Mouse (Mus musculus): Measurements from ENCODE around the gene Cacng7. TPM values are rescaled to one million over a fixed set of nuclear protein-coding genes. Genes with fewer than 3 reads are reported as not detected.

The Cacng7 gene
- polyA plus RNA-seq, 1 experiment from 2014 or later = 3.4 TPM

DNA sequence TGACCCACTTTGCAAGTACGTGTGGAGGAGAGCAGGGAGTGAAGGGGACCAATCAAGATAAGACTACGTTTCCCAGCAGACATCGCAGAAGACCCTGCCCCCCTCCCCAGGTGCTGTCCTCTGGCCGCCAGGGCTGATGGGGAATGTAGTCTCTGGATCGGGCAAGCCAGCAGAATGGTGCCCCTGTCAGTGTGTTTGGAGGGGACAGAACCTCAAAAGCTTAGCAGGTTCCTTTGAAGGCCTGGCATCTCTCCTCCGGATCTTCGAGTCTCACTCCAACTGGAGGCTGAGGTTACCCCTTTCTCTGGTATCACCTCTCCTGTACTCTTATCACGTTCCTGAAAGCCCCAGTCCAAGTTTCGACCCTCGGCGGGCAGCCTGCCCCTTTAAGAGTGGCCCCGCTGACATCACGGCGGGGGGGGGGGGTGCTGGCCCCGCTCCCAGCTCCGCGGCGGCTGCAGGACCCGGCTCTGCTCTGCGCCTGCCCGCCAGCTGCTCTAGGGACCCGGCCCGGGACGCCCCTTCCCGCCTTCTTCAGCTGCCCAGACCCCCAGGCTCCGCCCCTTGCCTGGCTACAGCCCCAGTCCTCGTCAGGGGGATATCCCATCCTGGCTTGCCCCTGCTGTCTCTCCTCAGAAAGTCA lies 1.1 kb upstream of the Cacng7 start:
- Histone ChIP-seq H3K4me1 (peaks cover 25% of the 10 kb centered on the region), H3K4me3 (peak overlapping the region; percentile 85), H3K27ac (replicated peaks) (peak overlapping the region; percentile 90), H3K4me2 (replicated peaks) (peak overlapping the region; percentile 84), H3K27me3 (no peaks in the 10 kb centered on the region), H3K9ac (replicated peaks) (peak overlapping the region; percentile 78), H3K36me3 (no peaks in the 10 kb centered on the region), H3K9me3 (no peaks in the 10 kb centered on the region)
- peak; percentile 92 for ATAC-seq (replicated peaks)
- under 1% methylated on average over 23 of the region's 27 CpGs for WGBS

DNA sequence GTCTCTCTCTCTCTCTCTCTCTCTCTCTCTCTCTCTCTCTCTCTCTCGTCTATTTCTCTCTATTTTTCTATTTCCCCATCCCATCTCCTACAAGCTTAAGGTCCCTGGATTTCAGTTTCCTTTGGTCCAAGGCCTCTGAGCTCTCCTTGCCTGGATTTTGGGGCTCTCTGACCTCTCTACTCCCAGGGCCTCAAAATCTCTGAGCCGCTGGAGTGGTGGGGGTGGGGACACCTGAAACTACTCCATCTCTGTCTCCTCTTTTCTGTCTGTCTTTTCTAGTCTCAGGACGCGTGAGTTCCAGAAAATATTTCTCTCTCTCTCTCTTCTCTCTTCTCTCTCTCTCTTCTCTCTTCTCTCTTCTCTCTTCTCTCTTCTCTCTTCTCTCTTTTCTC lies 535 bp upstream of the Cacng7 start:
- Histone ChIP-seq H3K4me1 (peaks cover 25% of the 10 kb centered on the region), H3K27ac (replicated peaks) (peak overlapping the region; percentile 90), H3K36me3 (no peaks in the 10 kb centered on the region), H3K9me3 (no peaks in the 10 kb centered on the region), H3K27me3 (no peaks in the 10 kb centered on the region), H3K4me3 (peak overlapping the region; percentile 85), H3K9ac (replicated peaks) (peak overlapping the region; percentile 78), H3K4me2 (replicated peaks) (peak overlapping the region; percentile 84)
- WGBS = 1% methylated on average over 4 of the region's 4 CpGs
- peak; percentile 6 for ATAC-seq (replicated peaks)

DNA sequence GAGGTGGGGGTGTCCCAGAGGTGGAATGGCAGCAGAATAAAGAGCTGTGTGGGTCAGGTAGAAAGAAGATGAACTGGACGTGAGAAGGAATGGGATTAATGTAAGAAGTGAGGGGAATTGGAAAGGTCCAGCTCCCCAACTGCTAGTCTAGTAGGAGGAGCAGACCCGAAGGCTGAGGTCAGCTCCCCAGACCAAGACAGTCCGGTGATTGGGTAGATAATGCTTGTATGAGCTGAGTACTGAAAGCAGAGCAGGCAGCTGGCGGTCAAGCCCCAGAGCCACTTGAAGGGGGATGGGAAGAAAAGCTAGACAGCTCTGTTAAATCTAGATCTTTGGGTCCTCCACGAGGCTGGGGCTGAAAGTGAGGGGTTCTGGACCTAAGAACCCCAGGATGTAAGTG lies 787 bp downstream of the Cacng7 start:
- no peak for ATAC-seq (replicated peaks)
- WGBS = under 1% methylated on average over 5 of the region's 5 CpGs
- Histone ChIP-seq H3K4me3 (peak overlapping the region; percentile 85), H3K9me3 (no peaks in the 10 kb centered on the region), H3K4me1 (peaks cover 25% of the 10 kb centered on the region), H3K27ac (replicated peaks) (no peak overlapping the region), H3K9ac (replicated peaks) (peak overlapping the region; percentile 78), H3K36me3 (no peaks in the 10 kb centered on the region), H3K4me2 (replicated peaks) (peak overlapping the region; percentile 84), H3K27me3 (no peaks in the 10 kb centered on the region)

DNA sequence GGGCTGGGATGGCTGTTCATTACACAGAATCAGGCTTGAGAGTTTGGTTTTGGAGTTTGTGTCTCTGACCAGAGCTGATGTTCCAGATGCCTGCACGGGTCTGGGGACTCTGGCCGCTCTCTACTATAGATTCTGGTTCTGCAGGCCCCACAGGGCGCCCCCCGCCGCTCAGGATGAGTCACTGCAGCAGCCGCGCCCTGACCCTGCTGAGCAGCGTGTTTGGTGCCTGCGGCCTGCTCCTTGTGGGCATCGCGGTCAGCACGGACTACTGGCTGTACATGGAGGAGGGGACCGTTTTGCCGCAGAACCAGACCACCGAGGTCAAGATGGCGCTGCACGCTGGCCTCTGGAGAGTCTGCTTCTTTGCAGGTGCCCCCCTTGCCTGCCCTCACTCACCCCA lies 3.7 kb downstream of the Cacng7 start:
- H3K27me3 ChIP-seq = no peaks in the 10 kb centered on the region

DNA sequence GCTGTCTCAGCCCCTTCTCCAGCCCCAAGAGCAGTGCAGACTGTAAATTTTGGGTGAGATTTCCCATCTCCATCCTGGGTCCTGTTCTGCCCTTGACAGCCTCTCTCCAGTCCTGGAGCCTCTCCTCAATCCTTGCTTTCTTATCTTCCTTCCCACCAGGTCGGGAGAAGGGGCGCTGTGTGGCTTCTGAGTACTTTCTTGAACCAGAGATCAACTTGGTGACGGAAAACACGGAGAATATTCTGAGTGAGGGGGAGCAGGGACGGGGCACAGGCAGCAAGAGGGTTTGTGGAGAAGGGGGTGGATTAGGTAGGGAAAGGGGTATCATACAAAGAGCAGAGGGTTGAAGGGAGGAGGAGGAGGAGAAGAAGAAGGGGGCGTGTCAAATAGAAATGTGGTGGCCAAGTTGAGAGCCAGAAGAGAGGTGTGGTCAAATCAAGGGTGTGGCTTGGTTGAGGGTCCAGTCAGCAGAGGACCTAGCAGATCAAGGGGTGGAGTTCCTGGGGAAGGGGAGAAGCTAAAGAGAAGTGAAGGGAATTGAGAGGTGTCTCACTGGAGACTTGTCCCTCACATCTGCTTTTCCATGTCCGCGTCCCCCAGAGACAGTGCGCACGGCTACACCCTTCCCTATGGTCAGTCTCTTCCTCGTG lies 5.7 kb downstream of the Cacng7 start:
- Histone ChIP-seq H3K36me3 (peaks cover 32% of the 10 kb centered on the region), H3K4me3 (no peak overlapping the region), H3K27ac (replicated peaks) (no peak overlapping the region), H3K9ac (replicated peaks) (no peak overlapping the region), H3K4me1 (peaks cover 12% of the 10 kb centered on the region), H3K9me3 (no peaks in the 10 kb centered on the region), H3K27me3 (no peaks in the 10 kb centered on the region), H3K4me2 (replicated peaks) (no peak overlapping the region)
- WGBS = 92% methylated on average over 11 of the region's 11 CpGs
- no peak for ATAC-seq (replicated peaks)

More for the DNA sequence above, 3.7 kb downstream of the Cacng7 start:
- Histone ChIP-seq H3K4me3 (no peak overlapping the region), H3K4me1 (peaks cover 16% of the 10 kb centered on the region), H3K27ac (replicated peaks) (no peak overlapping the region), H3K36me3 (peaks cover 18% of the 10 kb centered on the region), H3K9ac (replicated peaks) (no peak overlapping the region), H3K4me2 (replicated peaks) (no peak overlapping the region), H3K9me3 (no peaks in the 10 kb centered on the region)
- ATAC-seq (replicated peaks) = no peak
- 67% methylated on average over 17 of the region's 17 CpGs for WGBS

DNA sequence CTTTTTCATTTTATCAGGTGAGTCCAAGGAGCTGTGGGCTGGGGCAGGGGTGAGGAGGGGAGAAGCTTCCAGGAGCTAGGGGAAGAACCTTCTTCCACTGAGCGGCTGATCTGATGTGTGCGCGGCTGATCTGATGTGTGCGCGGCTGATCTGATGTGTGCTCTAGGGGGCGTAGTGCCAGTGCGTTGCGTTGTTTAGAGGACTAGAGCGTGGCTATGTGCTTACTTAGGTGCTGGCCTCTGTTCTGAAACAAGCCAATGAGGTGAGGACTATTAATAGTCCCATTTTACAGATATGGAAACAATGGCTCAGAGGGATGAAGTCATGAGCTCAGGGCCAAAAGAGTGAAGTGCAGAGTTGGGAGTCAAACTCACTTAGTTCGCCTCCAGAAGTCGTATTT lies 6.3 kb downstream of the Cacng7 start:
- no peaks in the 10 kb centered on the region for H3K27me3 ChIP-seq
- peaks cover 6% of the 10 kb centered on the region for H3K4me1 ChIP-seq
- no peak overlapping the region for H3K27ac ChIP-seq (replicated peaks)
- peaks cover 36% of the 10 kb centered on the region for H3K36me3 ChIP-seq
- no peaks in the 10 kb centered on the region for H3K9me3 ChIP-seq
- no peak overlapping the region for H3K4me3 ChIP-seq
- H3K4me2 ChIP-seq (replicated peaks) = no peak overlapping the region
- 94% methylated on average over 11 of the region's 11 CpGs for WGBS
- ATAC-seq (replicated peaks) = no peak
- H3K9ac ChIP-seq (replicated peaks) = no peak overlapping the region

DNA sequence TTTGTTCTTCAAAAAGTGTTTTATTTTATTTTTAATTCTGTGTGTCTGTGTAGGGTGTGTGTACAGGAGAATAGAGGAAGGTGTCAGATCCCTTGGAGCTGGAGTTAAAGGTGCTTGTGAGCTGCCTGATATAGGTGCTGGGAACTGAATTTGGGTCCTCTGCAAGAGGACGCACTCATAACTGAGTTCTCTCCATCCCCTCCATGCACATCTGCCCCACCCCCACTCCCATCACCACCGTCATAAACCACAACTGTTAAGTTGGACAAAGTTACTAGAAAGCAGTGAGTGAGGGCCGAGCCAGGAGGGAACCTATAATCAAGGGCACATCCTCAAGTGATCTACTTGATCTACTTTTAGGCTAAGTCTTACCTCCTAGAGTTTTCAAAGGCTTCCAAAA lies 11.1 kb downstream of the Cacng7 start:
- H3K4me3 ChIP-seq = no peak overlapping the region
- no peak for ATAC-seq (replicated peaks)
- no peak overlapping the region for H3K27ac ChIP-seq (replicated peaks)
- H3K4me2 ChIP-seq (replicated peaks) = no peak overlapping the region
- no peaks in the 10 kb centered on the region for H3K9me3 ChIP-seq
- peaks cover 63% of the 10 kb centered on the region for H3K36me3 ChIP-seq
- H3K9ac ChIP-seq (replicated peaks) = no peak overlapping the region
- no peaks in the 10 kb centered on the region for H3K27me3 ChIP-seq
- no peaks in the 10 kb centered on the region for H3K4me1 ChIP-seq
- WGBS = 97% methylated on average over 3 of the region's 3 CpGs

DNA sequence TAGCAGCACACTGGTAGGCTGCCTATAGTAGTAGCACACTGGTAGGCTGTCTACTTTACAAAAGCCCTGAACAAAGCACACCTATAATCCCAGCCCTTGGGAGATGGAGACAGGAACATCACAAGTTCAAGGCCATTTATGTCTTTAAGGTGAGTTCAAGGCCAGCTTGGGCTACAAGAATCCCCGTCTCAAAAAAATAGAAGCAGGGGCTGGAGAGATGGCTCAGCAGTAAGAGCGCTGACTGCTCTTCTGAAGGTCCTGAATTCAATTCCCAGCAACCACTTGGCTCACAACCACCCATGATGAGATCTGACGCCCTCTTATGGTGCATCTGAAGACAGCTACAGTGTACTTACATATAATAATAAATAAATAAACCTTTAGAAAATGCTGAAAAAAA lies 12.5 kb downstream of the Cacng7 start:
- Histone ChIP-seq H3K27me3 (no peaks in the 10 kb centered on the region), H3K4me2 (replicated peaks) (no peak overlapping the region), H3K9ac (replicated peaks) (no peak overlapping the region), H3K4me3 (no peak overlapping the region), H3K36me3 (peaks cover 72% of the 10 kb centered on the region), H3K27ac (replicated peaks) (no peak overlapping the region), H3K9me3 (no peaks in the 10 kb centered on the region), H3K4me1 (no peaks in the 10 kb centered on the region)
- 96% methylated on average over 3 of the region's 3 CpGs for WGBS
- no peak for ATAC-seq (replicated peaks)

DNA sequence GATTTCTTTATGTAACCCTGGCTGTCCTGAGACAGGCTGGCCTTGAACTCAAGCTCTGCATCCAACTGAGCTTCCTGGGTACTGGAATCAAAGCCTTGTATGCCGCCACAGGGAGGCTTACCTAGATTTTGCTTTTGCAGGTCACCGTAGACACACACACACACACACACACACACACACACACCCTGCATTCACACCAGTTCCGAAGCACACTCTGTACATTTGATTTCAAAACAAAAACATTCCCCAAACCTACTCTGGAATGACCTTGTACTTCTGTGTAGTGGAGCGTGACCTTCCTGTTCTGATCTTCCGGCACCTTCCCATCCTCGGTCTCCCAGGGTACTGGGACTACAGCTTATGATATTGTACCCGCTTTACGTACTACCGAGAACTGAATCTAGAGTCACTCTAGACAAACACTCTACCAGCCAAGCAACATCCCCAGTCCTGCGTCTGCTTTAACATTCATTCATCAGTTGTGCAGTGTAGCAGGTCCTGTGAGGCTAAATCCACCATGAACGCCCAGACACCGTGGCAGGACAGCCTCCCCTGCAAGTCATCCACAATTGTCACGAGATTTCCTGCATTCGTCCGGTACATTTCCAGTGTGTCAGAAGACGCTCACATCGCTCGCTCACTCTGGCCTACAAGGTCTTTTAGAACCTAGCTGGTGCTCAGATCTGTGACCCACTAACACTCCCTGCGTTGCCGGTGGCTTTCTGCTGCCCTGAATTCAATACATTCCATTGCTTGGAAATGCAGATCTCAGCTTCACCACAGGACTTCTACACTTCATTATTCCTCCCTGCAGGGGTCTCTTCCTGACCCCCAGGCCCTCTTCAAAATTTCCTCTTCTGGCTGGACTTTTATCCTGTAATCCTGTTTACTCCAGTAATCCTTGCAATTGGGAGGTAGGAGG lies 14.9 kb downstream of the Cacng7 start:
- Histone ChIP-seq H3K4me2 (replicated peaks) (no peak overlapping the region), H3K36me3 (peaks cover 62% of the 10 kb centered on the region), H3K4me3 (no peak overlapping the region), H3K27me3 (no peaks in the 10 kb centered on the region), H3K4me1 (no peaks in the 10 kb centered on the region), H3K9me3 (no peaks in the 10 kb centered on the region), H3K9ac (replicated peaks) (0 out of 2 replicates have a peak overlapping the region, but pooled peaks have one; percentile 19), H3K27ac (replicated peaks) (no peak overlapping the region)
- no peak for ATAC-seq (replicated peaks)
- 36% methylated on average over 20 of the region's 20 CpGs for WGBS

DNA sequence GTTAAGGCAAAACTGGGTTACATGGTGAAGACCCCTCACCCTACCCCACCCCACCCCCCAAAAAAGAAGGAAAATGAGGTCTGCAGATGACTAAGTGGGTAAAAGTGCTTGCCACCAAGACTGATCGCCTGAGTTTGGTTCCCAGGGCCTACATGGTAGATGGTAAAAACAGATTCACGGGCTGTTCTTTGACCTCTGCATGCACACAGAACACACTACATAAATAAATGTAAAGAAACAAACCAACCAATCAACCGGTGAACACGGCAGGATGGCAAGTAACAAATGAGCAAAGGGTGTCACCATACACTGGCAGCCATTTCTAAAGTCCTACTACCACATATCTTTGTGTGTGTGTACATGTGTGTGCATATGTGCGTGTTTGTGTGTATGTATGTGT lies 15.6 kb downstream of the Cacng7 start:
- ATAC-seq (replicated peaks) = no peak
- Histone ChIP-seq H3K4me2 (replicated peaks) (no peak overlapping the region), H3K9ac (replicated peaks) (no peak overlapping the region), H3K27me3 (no peaks in the 10 kb centered on the region), H3K9me3 (no peaks in the 10 kb centered on the region), H3K4me3 (no peak overlapping the region), H3K4me1 (no peaks in the 10 kb centered on the region), H3K36me3 (peaks cover 59% of the 10 kb centered on the region), H3K27ac (replicated peaks) (no peak overlapping the region)
- WGBS = 59% methylated on average over 5 of the region's 5 CpGs

DNA sequence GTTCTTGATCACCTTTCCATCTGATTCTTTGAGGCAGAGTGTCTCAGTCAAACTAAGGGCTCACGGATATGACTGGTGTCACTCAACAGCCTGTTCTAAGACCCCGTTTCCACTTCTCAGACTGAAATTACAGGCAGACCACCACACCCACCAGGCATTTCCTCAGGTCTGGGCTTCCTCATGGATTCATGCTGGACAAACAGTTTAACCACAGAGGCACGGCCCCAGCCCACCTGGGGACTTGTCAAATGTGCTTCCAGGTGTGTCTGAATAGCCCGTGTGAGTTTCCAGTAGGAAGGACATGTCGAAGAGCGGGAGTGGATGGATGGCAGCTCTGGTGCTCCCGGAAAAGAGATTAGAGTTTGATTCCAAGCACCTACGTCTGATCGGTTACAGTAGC lies 17.0 kb downstream of the Cacng7 start:
- H3K9me3 ChIP-seq = no peaks in the 10 kb centered on the region
- no peak overlapping the region for H3K4me2 ChIP-seq (replicated peaks)
- H3K9ac ChIP-seq (replicated peaks) = no peak overlapping the region
- no peak overlapping the region for H3K27ac ChIP-seq (replicated peaks)
- WGBS = 94% methylated on average over 9 of the region's 9 CpGs
- no peak for ATAC-seq (replicated peaks)
- H3K4me1 ChIP-seq = no peaks in the 10 kb centered on the region
- H3K4me3 ChIP-seq = no peak overlapping the region
- H3K36me3 ChIP-seq = peaks cover 51% of the 10 kb centered on the region
- no peaks in the 10 kb centered on the region for H3K27me3 ChIP-seq

DNA sequence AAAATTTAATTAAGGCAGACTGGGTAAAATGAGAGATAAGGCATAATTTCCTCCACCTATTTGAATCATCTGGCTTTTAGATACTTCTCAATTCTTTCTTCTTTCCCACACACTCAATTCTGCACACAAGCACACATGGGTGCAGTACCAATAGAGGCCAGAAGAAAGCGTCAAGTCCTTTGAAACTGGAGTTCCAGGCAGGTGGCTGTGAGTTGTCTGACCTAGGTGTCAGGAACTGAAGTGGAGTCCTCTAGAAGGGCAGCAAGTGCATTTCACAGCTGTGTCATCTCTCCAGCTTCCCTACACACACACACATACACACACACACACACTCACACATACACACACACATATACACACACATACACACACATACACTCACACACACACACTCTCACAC lies 18.8 kb downstream of the Cacng7 start:
- Histone ChIP-seq H3K27ac (replicated peaks) (no peak overlapping the region), H3K36me3 (peaks cover 46% of the 10 kb centered on the region), H3K4me3 (no peak overlapping the region), H3K9ac (replicated peaks) (no peak overlapping the region), H3K4me1 (no peaks in the 10 kb centered on the region), H3K27me3 (no peaks in the 10 kb centered on the region), H3K9me3 (no peaks in the 10 kb centered on the region), H3K4me2 (replicated peaks) (no peak overlapping the region)
- no peak for ATAC-seq (replicated peaks)
- 92% methylated on average over 1 of the region's 1 CpGs for WGBS
